Mouse (Mus musculus) neural tube, embryonic 14.5 days (tissue): Measurements from ENCODE around the gene Rexo1. TPM values are rescaled to one million over a fixed set of nuclear protein-coding genes. Genes with fewer than 3 reads are reported as not detected.

Source experiments
- ATAC-seq: fragments of 200-750 bp; cut with Nextera tagmentation; 2 replicates; pipeline ENCODE4 v1.8.0; 2017; ENCODE audit warnings: low read depth, mild to moderate bottlenecking, moderate TSS enrichment, moderate library complexity
- H3K27ac ChIP-seq: fragments of 300-500 bp; sonication (generic); 2 replicates; pipeline ENCODE4 v1.5.1; 2014; ENCODE audit warnings: low read depth, mild to moderate bottlenecking, control low read depth, low read length, moderate library complexity, mixed read lengths
- H3K27me3 ChIP-seq: fragments of 300-500 bp; sonication (generic); 2 replicates; pipeline ENCODE4 v1.6.1; 2014; ENCODE audit warnings: low read length; ENCODE audit not compliant: control insufficient read depth, insufficient read depth
- H3K36me3 ChIP-seq: fragments of 300-500 bp; sonication (generic); 2 replicates; pipeline ENCODE4 v1.6.1; 2014; ENCODE audit warnings: low read length, mixed read lengths; ENCODE audit not compliant: control insufficient read depth, insufficient read depth
- H3K4me1 ChIP-seq: fragments of 300-500 bp; sonication (generic); 2 replicates; pipeline ENCODE4 v1.6.1; 2014; ENCODE audit warnings: low read length; ENCODE audit not compliant: control insufficient read depth, insufficient read depth
- H3K4me2 ChIP-seq: fragments of 300-500 bp; sonication (generic); 2 replicates; pipeline ENCODE4 v1.6.1; 2014; ENCODE audit warnings: mild to moderate bottlenecking, low read depth, low read length, control low read depth
- H3K4me3 ChIP-seq: fragments of 300-500 bp; sonication (generic); 2 replicates; pipeline ENCODE4 v1.5.1; 2014; ENCODE audit warnings: low read depth, low read length, control low read depth, mixed read lengths
- H3K9ac ChIP-seq: fragments of 300-500 bp; sonication (generic); replicated peaks from 2 replicates; pipeline ENCODE4 v1.6.1; 2014; ENCODE audit warnings: low read depth, mild to moderate bottlenecking, control low read depth, low read length, mixed read lengths
- H3K9me3 ChIP-seq: fragments of 300-500 bp; sonication (generic); 2 replicates; pipeline ENCODE4 v1.6.1; 2016; ENCODE audit warnings: low read length; ENCODE audit not compliant: control insufficient read depth
- WGBS: fragments of 180-500 bp; shearing (Covaris S2); extraction: QIAGEN DNeasy Blood & Tissue Kit; methylation state at CpG from one replicate; pipeline ENCODE4 v1.1.7; 2014; 5-methylcytosine and 5-hydroxymethylcytosine counted together
- polyA plus RNA-seq: library from polyadenylated mRNA; unstranded; fragments of >200 nt; fragmentation: Nextera tagmentation; extraction: Ambion mirVana; gene quantifications from 2 replicates; pipeline ENCODE4 v1.2.1, GENCODE M21; 2014

Rexo1 gene
- polyA plus RNA-seq, 1 experiment from 2014 or later = 30.6 TPM

GRCm38 (mm10) chr10:80569664-80570066, 8.3 kb upstream of the Rexo1 start:
- no peak for ATAC-seq
- Histone ChIP-seq H3K4me3 (no peak overlapping the region), H3K9ac (no peak overlapping the region), H3K36me3 (no peaks in the 10 kb centered on the region; the same call in 1 of the 2 replicates), H3K9me3 (no peaks in the 10 kb centered on the region), H3K27ac (no peak overlapping the region), H3K27me3 (no peaks in the 10 kb centered on the region), H3K4me2 (no peak overlapping the region), H3K4me1 (peaks cover 26% of the 10 kb centered on the region)
- 35% methylated on average over 10 of the region's 10 CpGs for WGBS

DNA sequence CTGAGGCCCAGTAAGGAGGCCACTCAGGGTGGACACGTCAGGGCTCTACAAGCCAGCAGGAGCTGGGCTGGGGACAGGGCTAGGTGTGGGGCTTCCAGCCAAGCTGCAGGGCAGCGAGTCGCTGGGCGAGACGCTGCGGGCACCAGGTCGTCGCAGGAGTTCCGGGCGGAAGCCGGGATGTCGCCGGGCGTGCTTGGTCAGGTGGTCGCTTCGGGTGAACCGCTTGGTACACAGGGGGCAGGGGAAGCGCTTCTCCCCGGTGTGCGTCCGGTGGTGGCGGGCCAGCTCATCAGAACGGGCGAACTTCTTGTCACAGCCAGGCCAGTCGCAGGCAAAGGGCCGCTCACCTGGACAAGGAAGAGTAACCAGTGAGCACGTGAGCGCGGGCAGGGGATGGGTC, 7.5 kb upstream of the Rexo1 start:
- Histone ChIP-seq H3K27ac (no peak overlapping the region), H3K4me1 (peaks cover 22% of the 10 kb centered on the region), H3K36me3 (no peaks in the 10 kb centered on the region; the same call in 1 of the 2 replicates), H3K9me3 (no peaks in the 10 kb centered on the region), H3K9ac (no peak overlapping the region), H3K4me2 (no peak overlapping the region), H3K4me3 (no peak overlapping the region), H3K27me3 (no peaks in the 10 kb centered on the region)
- no peak for ATAC-seq
- 97% methylated on average over 29 of the region's 29 CpGs for WGBS

GRCm38 (mm10) chr10:80566375-80567092, 5.2 kb upstream of the Rexo1 start:
- Histone ChIP-seq H3K4me2 (peak overlapping the region; percentile 31; the same call in 1 of the 2 replicates), H3K27me3 (no peaks in the 10 kb centered on the region), H3K9me3 (no peaks in the 10 kb centered on the region), H3K36me3 (no peaks in the 10 kb centered on the region; the same call in 1 of the 2 replicates), H3K9ac (no peak overlapping the region; the same call in 1 of the 2 replicates), H3K4me1 (peaks cover 24% of the 10 kb centered on the region), H3K4me3 (no peak overlapping the region), H3K27ac (peak overlapping the region; percentile 72)
- peak; percentile 62 for ATAC-seq
- WGBS = 8% methylated on average over 17 of the region's 17 CpGs

DNA sequence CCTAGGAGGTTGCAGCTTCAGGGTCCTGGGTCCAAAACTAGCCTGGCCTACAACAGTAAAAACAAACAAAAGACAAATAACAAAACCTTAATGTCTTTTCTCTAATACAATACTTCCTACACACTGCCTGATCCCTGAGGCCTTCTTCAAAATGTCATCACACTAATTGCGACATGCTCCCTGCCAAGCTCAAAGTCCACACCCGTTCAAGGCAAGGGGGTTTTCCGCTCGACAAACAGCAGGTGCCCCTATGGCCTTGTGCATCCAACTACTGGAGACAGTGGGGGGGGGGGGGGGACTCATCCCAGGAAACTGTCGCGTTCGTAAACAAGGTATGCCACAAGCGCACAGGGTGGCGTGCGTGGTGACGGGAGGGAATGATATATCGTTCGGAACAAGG, 739 bp downstream of the Rexo1 start:
- H3K9ac ChIP-seq = peak overlapping the region; percentile 94
- H3K4me3 ChIP-seq = peak overlapping the region; percentile 99
- H3K36me3 ChIP-seq = no peaks in the 10 kb centered on the region
- 0 out of 2 replicates have a peak, but pooled peaks cover 2% of the 10 kb centered on the region for H3K27me3 ChIP-seq
- H3K4me2 ChIP-seq = peak overlapping the region; percentile 87
- H3K27ac ChIP-seq = peak overlapping the region; percentile 93; the same call in 1 of the 2 replicates
- peaks cover 30% of the 10 kb centered on the region for H3K4me1 ChIP-seq
- no peaks in the 10 kb centered on the region for H3K9me3 ChIP-seq
- WGBS = 1% methylated on average over 13 of the region's 13 CpGs
- ATAC-seq = 0 out of 2 replicates have a peak, but pooled peaks have one; percentile 1

DNA sequence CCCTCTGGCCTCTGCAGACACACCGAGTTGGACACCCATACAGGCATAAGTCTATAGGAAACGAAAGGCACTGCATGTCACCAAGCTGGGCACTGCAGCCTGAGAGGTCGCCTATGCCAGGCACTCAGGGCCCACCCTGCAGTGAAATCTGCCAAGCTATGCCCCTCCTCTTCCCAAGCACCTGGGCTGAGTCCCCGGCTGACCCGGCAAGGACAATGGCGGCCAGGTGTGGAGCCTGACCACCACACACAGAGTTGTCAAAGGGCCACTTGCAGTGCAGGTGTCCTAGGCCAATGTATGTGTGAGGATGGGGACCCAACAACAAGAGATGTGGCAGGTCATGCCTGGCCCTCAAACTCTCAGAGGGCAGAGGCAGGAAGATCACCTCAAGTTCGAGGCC, 1.9 kb downstream of the Rexo1 start:
- no peak overlapping the region for H3K27ac ChIP-seq
- 95% methylated on average over 7 of the region's 7 CpGs for WGBS
- H3K27me3 ChIP-seq = 0 out of 2 replicates have a peak, but pooled peaks cover 2% of the 10 kb centered on the region
- peak overlapping the region; percentile 10; the same call in 1 of the 2 replicates for H3K4me3 ChIP-seq
- H3K36me3 ChIP-seq = no peaks in the 10 kb centered on the region
- H3K9me3 ChIP-seq = no peaks in the 10 kb centered on the region
- no peak overlapping the region for H3K9ac ChIP-seq
- no peak for ATAC-seq
- no peak overlapping the region for H3K4me2 ChIP-seq
- H3K4me1 ChIP-seq = peaks cover 30% of the 10 kb centered on the region

DNA sequence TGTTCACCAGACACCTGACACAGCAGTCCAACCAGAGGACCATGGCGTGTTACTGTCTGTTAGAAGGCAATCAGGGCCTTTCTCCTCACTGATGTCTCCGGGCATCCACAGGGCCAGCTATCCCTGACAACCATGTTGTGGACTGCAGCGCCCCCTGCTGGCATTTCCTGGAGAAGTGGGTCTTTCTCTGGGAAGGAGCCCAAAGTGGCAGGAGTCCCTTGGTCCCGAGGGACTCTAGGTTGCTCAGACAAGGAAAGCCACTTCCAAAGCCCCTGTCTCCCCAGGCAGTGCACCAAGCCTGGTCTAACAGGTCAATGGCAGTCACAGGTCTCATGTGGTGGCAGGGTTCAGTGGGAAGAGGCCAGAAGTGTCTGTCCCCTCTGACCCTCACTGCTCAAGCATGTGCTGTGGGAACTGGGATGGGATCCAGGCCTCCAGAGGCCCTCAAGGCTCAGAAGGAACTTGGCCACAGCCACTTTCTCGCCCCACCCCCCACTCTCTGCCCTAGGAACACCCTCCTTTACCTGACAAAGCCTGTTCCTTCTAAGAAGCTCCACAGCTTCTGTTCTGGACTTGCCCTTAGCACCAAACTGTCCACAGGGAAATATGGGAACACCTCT, 3.9 kb downstream of the Rexo1 start:
- Histone ChIP-seq H3K4me3 (no peak overlapping the region), H3K9ac (no peak overlapping the region), H3K4me1 (peaks cover 26% of the 10 kb centered on the region), H3K4me2 (no peak overlapping the region), H3K27me3 (0 out of 2 replicates have a peak, but pooled peaks cover 2% of the 10 kb centered on the region), H3K27ac (no peak overlapping the region), H3K36me3 (no peaks in the 10 kb centered on the region), H3K9me3 (no peaks in the 10 kb centered on the region)
- 38% methylated on average over 5 of the region's 5 CpGs for WGBS
- no peak for ATAC-seq

GRCm38 (mm10) chr10:80553997-80554396, 7.4 kb downstream of the Rexo1 start:
- no peak for ATAC-seq
- peaks cover 14% of the 10 kb centered on the region for H3K36me3 ChIP-seq
- no peaks in the 10 kb centered on the region for H3K9me3 ChIP-seq
- H3K4me2 ChIP-seq = no peak overlapping the region
- no peak overlapping the region for H3K4me3 ChIP-seq
- H3K27ac ChIP-seq = no peak overlapping the region
- H3K9ac ChIP-seq = no peak overlapping the region
- no peaks in the 10 kb centered on the region for H3K27me3 ChIP-seq
- peaks cover 7% of the 10 kb centered on the region; the same call in 1 of the 2 replicates for H3K4me1 ChIP-seq
- WGBS = 91% methylated on average over 6 of the region's 6 CpGs

DNA sequence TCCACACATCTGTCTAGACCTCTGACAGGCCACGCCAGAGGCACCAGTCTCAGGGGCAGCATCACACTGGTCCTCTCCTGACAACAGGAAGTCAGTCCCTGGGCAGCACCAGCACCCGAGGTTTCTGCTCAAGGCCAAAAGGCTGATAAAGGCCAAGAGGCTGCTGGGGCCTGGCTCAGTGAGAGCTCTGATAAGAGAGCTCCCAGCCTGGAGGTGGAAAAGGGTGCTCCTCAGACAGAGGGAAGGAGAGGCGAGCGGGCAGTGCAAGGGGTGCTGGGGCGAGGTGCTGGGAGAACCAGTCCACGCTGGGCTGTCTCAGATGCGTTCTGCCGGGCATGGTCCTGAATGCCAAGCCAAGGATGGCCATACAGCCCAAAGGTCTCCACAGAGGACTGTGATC, 7.8 kb downstream of the Rexo1 start:
- Histone ChIP-seq H3K27me3 (no peaks in the 10 kb centered on the region), H3K4me3 (no peak overlapping the region), H3K9ac (no peak overlapping the region), H3K4me2 (no peak overlapping the region), H3K4me1 (peaks cover 7% of the 10 kb centered on the region; the same call in 1 of the 2 replicates), H3K27ac (no peak overlapping the region), H3K9me3 (no peaks in the 10 kb centered on the region), H3K36me3 (peaks cover 14% of the 10 kb centered on the region)
- 94% methylated on average over 8 of the region's 8 CpGs for WGBS
- no peak for ATAC-seq

GRCm38 (mm10) chr10:80552364-80552763, 9.0 kb downstream of the Rexo1 start:
- Histone ChIP-seq H3K4me1 (peaks cover 3% of the 10 kb centered on the region; the same call in 1 of the 2 replicates), H3K9ac (no peak overlapping the region), H3K36me3 (peaks cover 19% of the 10 kb centered on the region), H3K27me3 (no peaks in the 10 kb centered on the region), H3K9me3 (no peaks in the 10 kb centered on the region), H3K4me2 (no peak overlapping the region), H3K4me3 (no peak overlapping the region), H3K27ac (no peak overlapping the region)
- 67% methylated on average over 9 of the region's 9 CpGs for WGBS
- no peak for ATAC-seq
